In the genomic region with DNA sequence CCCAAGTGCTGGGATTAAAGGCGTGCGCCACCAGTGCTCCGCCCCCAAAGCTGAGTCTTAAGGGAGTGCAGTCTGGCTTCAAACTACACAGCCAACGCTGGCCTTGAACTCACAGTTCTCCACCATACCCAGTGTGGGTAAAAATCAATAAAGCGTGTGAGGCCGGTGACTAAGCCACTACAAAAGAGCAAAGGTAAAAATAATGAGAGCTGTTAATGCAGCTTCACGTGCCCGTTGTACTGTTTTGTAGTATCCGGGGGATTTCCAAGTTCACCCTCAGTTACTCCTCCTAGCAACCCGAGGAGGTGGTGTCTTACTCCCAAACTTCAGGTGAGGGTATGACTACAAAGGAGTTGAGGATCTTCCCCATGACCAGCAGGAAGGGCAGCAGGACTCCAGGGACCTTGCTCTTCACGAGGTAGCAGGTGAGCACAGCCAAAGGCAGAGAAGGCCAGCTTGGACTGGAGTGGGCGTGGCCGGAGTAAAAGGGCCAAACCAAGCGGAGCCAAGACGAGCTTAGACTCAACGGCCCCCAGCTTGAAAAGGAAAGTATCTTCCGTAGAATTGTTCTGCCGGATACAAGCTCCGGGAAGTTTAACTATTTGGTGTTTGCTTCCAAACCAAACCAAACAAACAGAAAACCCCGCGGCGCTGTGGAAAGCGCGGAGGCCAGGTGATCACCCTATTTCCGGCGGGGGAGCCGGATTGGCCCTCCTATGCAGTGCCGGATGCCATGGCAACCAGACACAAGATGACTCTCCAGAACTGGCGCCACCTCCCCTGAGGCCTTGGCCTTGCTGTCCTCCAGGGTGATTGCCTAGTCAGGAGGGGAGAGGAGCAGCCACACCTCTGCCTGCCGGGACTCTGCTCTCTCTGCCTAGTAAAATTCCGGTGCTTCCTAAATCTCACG, we compare ENCODE assay signal across 7 mouse cellular contexts. TPM values are rescaled to one million over a fixed set of nuclear protein-coding genes. Genes with fewer than 3 reads are reported as not detected.
DNase-seq lines count a peak whose midpoint lies in the region; ATAC-seq lines count a peak whose summit lies in the region.

No protein-coding gene starts in this region.

- peak overlapping the region; percentile 31 for H3K4me3 ChIP-seq in hindbrain, embryonic 14.5 days (replicated peaks; ENCODE audit: low read length)
- peak overlapping the region; percentile 49 for H3K4me3 ChIP-seq in limb, embryonic 10.5 days
- H3K4me3 ChIP-seq in midbrain, embryonic 10.5 days, result peak overlapping the region; percentile 53

- DNase-seq in cerebellum, postnatal 10 days, result peak; percentile 53 to 73
- peak; percentile 14 to 26 for DNase-seq in frontal cortex, postnatal 14 days (ENCODE audit: low spot score in 2 of 2)
- DNase-seq in hindbrain, embryonic 14.5 days (ENCODE audit: low spot score), result peak; percentile 49
- DNase-seq in limb, embryonic 10.5 days (ENCODE audit: low spot score), result peak; percentile 83
- DNase-seq in midbrain, embryonic 10.5 days (ENCODE audit: low spot score), result peak; percentile 79
- peak; percentile 38 for DNase-seq in right cerebral cortex, postnatal 4 days

- no peaks in the 10 kb centered on the region for H3K27me3 ChIP-seq in hindbrain, embryonic 14.5 days (ENCODE audit: control insufficient read depth, insufficient read depth, low read length)
- 0 out of 2 replicates have a peak, but pooled peaks cover 5% of the 10 kb centered on the region for H3K27me3 ChIP-seq in limb, embryonic 10.5 days (ENCODE audit: low read depth, poor library complexity, severe bottlenecking)
- peaks cover 58% of the 10 kb centered on the region for H3K27me3 ChIP-seq in midbrain, embryonic 10.5 days (ENCODE audit: low read depth, poor library complexity, severe bottlenecking)

- peak; percentile 92 for ATAC-seq in activated CD4-positive, CD25-positive, alpha-beta regulatory T cell, adult 4 months
- ATAC-seq in hindbrain, embryonic 14.5 days (ENCODE audit: low FRiP score), result peak; percentile 73; the same call in 1 of the 2 replicates

- no peaks in the 10 kb centered on the region for H3K36me3 ChIP-seq in hindbrain, embryonic 14.5 days (replicated peaks; ENCODE audit: control insufficient read depth, insufficient read depth)
- no peaks in the 10 kb centered on the region for H3K36me3 ChIP-seq in limb, embryonic 10.5 days
- H3K36me3 ChIP-seq in midbrain, embryonic 10.5 days, result no peaks in the 10 kb centered on the region

- H3K4me2 ChIP-seq in hindbrain, embryonic 14.5 days (replicated peaks), result peak overlapping the region; percentile 53

- H3K27ac ChIP-seq in hindbrain, embryonic 14.5 days, result no peak overlapping the region
- H3K27ac ChIP-seq in limb, embryonic 10.5 days, result peak overlapping the region; percentile 81
- H3K27ac ChIP-seq in midbrain, embryonic 10.5 days (replicated peaks), result peak overlapping the region; percentile 75

- WGBS in hindbrain, embryonic 14.5 days, result 11% methylated on average over 32 of the region's 32 CpGs
- whole genome bisulfite sequencing in limb, embryonic 10.5 days, result 9% methylated on average over 32 of the region's 32 CpGs
- 9% methylated on average over 32 of the region's 32 CpGs for WGBS in midbrain, embryonic 10.5 days

- H3K4me1 ChIP-seq in hindbrain, embryonic 14.5 days (replicated peaks; ENCODE audit: control insufficient read depth, insufficient read depth, low read length), result peaks cover 17% of the 10 kb centered on the region
- peaks cover 51% of the 10 kb centered on the region for H3K4me1 ChIP-seq in limb, embryonic 10.5 days
- H3K4me1 ChIP-seq in midbrain, embryonic 10.5 days, result peaks cover 47% of the 10 kb centered on the region

- H3K9me3 ChIP-seq in hindbrain, embryonic 14.5 days (ENCODE audit: control insufficient read depth, low read length), result no peaks in the 10 kb centered on the region
- no peaks in the 10 kb centered on the region for H3K9me3 ChIP-seq in limb, embryonic 10.5 days (replicated peaks)
- H3K9me3 ChIP-seq in midbrain, embryonic 10.5 days (replicated peaks), result no peaks in the 10 kb centered on the region

- H3K9ac ChIP-seq in hindbrain, embryonic 14.5 days, result peak overlapping the region; percentile 28

RNA-seq across cellular contexts. Expression of a gene that starts 27.9 kb away (rescaled TPM):
- polyA plus RNA-seq in activated CD4-positive, CD25-positive, alpha-beta regulatory T cell, adult 4 months (2017; shearing (Covaris generic)), result not detected
- 2.3 and 2.7 TPM in 2 replicates for polyA plus RNA-seq in hindbrain, embryonic 14.5 days (2014; fragmentation: Nextera tagmentation; extraction: Ambion mirVana)
- 10.9 and 11.4 TPM in 2 replicates for polyA plus RNA-seq in limb, embryonic 10.5 days (2016; fragmentation: Nextera tagmentation; extraction: Ambion mirVana)
- polyA plus RNA-seq in midbrain, embryonic 10.5 days (2016; fragmentation: Nextera tagmentation; extraction: Ambion mirVana), result 3.8 and 4.4 TPM in 2 replicates

Comparison
In these comparisons a context has a peak if more than half of its experiments do, and no peak if none do; other contexts are left out.
1. DNase-seq: peak in every context shown above with its lines; median percentile 83 in limb, embryonic 10.5 days; 79 in midbrain, embryonic 10.5 days; 63 in cerebellum, postnatal 10 days; 49 in hindbrain, embryonic 14.5 days; 38 in right cerebral cortex, postnatal 4 days; 20 in frontal cortex, postnatal 14 days.